Mouse (Mus musculus): ENCODE data around the gene Actbl2. TPM values are rescaled to one million over a fixed set of nuclear protein-coding genes. Genes with fewer than 3 reads are reported as not detected.

Gene Actbl2
- polyA plus RNA-seq, 1 experiment from 2014 or later, result not detected

Other genes starting within 250 kb of the Actbl2 start
- gene Gpbp1, start 235.1 kb downstream of the Actbl2 start, polyA plus RNA-seq (2016; fragmentation: Nextera tagmentation; extraction: Ambion mirVana), result 97.9 and 102 TPM in 2 replicates

Measured in midbrain, embryonic 10.5 days (tissue).